ENCODE assay signal across 7 mouse cellular contexts in genomic region chr3:93447138-93447841, GRCm38 (mm10). TPM values are rescaled to one million over a fixed set of nuclear protein-coding genes. Genes with fewer than 3 reads are reported as not detected.
DNase-seq lines count a peak whose midpoint lies in the region; ATAC-seq lines count a peak whose summit lies in the region.

No protein-coding gene starts in this region.

- peak; percentile 57 for DNase-seq in adrenal gland, postnatal 25 days
- peak; percentile 88 for DNase-seq in embryo, embryonic 10 days (ENCODE audit: low spot score)
- DNase-seq in kidney, adult 11 months, result peak; percentile 63
- peak; percentile 50 for DNase-seq in left cerebral cortex, postnatal 4 days
- peak; percentile 72 for DNase-seq in mesoderm, embryonic 11.5 days (ENCODE audit: low read depth, low spot score)
- DNase-seq in splenic B cell, adult 2 months (ENCODE audit: low read depth, low spot score), result peak; percentile 17

- ATAC-seq in granulocyte monocyte progenitor cell, adult 5-6 weeks (replicated peaks; ENCODE audit: poor library complexity, severe bottlenecking), result peak; percentile 34

- H3K27me3 ChIP-seq in splenic B cell, adult 2 months (ENCODE audit: control insufficient read depth, insufficient read depth, low read length, poor library complexity, severe bottlenecking), result no peaks in the 10 kb centered on the region

- intact Hi-C loops in left cerebral cortex, postnatal 4 days (cut with DNase I), result loop anchor here (10.0 kb wide), 1 partner anchor 82 kb away; no protein-coding TSS in a partner anchor

- H3K36me3 ChIP-seq in splenic B cell, adult 2 months (ENCODE audit: control insufficient read depth, insufficient read depth, low read length, poor library complexity, severe bottlenecking), result no peaks in the 10 kb centered on the region

RNA-seq across cellular contexts. Expression of gene Tchh, which starts 5.2 kb away (rescaled TPM):
- total RNA-seq in adrenal gland, postnatal 25 days (2021), result 0.70 and 1.2 TPM in 2 replicates
- 0.11 and 0.15 TPM in 2 replicates for total RNA-seq in granulocyte monocyte progenitor cell, adult 5-6 weeks (2014; fragmentation: Nextera tagmentation)
- total RNA-seq in granulocyte monocyte progenitor cell, adult 5-6 weeks (2017), result 0.10 and 0.43 TPM in 2 replicates
- total RNA-seq in left cerebral cortex, postnatal 4 days (2021), result 1 to 10 TPM in 1 of 2 experiments, under 1 TPM in 1; 0.96 to 1.1 TPM

RNA-seq across cellular contexts. Expression of gene Tchhl1, which starts 21.3 kb away (rescaled TPM):
- total RNA-seq in adrenal gland, postnatal 25 days (2021), result 0.58 and 1.5 TPM in 2 replicates
- total RNA-seq in granulocyte monocyte progenitor cell, adult 5-6 weeks (2014; fragmentation: Nextera tagmentation), result not detected in 2 replicates
- total RNA-seq in granulocyte monocyte progenitor cell, adult 5-6 weeks (2017), result not detected in 2 replicates
- not detected for total RNA-seq in left cerebral cortex, postnatal 4 days (2021)

RNA-seq across cellular contexts. Expression of gene Rptn, which starts 53.8 kb away (rescaled TPM):
- not detected in 2 replicates for total RNA-seq in adrenal gland, postnatal 25 days (2021)
- total RNA-seq in granulocyte monocyte progenitor cell, adult 5-6 weeks (2014; fragmentation: Nextera tagmentation), result not detected in 2 replicates
- total RNA-seq in granulocyte monocyte progenitor cell, adult 5-6 weeks (2017), result not detected in 2 replicates
- total RNA-seq in left cerebral cortex, postnatal 4 days (2021), result not detected

Comparison
In these comparisons a context has a peak if more than half of its experiments do, and no peak if none do; other contexts are left out.
1. Peak in every context shown above with its lines: DNase-seq and ATAC-seq.
2. DNase-seq: peak in every context shown above with its lines; median percentile 88 in embryo, embryonic 10 days; 72 in mesoderm, embryonic 11.5 days; 63 in kidney, adult 11 months; 57 in adrenal gland, postnatal 25 days; 50 in left cerebral cortex, postnatal 4 days; 17 in splenic B cell, adult 2 months.